Mouse (Mus musculus) lung, adult 18-20 months (tissue): ENCODE results near the gene Ccer1.
A peak's percentile ranks its signal among the peaks of the same experiment; 100 is the strongest.
"Not testable (repeated sequence)": the region's sequence is repeated elsewhere in the genome, so short reads cannot be mapped to it uniquely, and the experiment has no call there.

Source experiments
- DNase-seq, 2 experiments: peaks; one replicate each; pipeline ENCODE4 v3.0.0; 2022; ENCODE audit warnings: mixed read lengths in 2 of 2

The Ccer1 gene

GRCm38 (mm10) chr10:97692913-97693312, at the start of gene Ccer1:
Gene Ccer1 (plus strand): TSS chr10:97693059.
- DNase-seq: no peak

DNA sequence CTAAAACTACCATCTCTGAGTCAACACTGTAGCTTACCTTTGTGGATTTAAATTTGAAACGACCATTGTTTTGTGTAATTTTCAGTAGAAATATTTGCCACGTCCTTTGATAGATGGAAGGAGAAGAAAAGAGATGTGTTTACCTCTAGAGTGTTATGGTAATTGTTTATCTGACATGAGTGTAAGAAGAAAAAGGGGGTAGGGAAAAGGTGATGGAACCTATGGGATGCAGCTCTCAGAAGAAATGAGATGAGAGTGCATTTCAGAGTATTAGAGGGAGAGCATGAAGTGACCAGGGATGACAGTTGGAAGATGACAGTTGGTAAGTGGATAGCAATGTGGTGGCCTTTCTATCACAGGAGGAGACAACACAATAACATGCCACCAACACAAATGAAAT, 49.1 kb upstream of the Ccer1 start, which contains the start of gene Epyc:
Gene Epyc (plus strand): TSS at position 301 of the 400 bp plus-strand sequence.
- DNase-seq: no peak

DNA sequence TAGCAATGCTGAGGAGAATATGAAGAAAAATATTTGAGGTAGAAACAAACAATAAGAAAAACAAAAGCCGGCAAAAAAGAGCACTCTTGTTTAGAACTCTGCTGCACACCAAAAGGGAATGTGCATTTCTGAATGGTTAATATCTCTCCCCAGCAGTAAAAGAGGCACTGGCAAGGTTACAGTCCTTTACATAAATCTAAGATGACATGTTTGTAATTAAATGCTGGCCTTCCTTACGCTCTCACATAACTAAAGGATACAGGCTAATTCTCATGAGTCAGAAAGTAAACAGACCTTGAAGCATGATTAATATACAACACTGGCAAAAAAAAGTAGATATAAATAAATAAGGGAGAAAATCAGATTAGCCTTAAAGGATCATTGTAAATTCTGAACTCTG, 42.5 kb upstream of the Ccer1 start:
- DNase-seq: no peak

- no peak for DNase-seq
Measured at GRCm38 (mm10) chr10:97659489-97659888, 33.4 kb upstream of the Ccer1 start.

- no peak for DNase-seq
Measured at GRCm38 (mm10) chr10:97668656-97669055, 24.2 kb upstream of the Ccer1 start.

DNA sequence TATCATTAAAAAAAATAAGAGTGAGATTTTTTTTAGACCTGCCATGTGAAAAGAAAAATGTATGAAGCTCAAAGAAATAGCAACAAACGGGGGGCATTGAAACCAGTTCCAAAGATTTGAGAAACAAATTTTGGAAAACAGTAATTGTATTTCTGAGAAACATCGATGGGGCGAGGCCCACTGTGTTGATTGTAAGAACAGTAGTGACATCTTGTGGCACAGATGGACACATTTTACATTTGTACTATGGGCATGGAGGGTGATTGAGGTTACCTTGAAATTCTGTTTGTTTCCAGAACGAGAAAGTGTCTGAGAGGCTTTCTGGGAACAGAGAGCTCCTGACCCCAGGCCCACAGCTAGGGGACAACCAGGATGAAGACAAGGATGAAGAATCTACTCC, 22.7 kb upstream of the Ccer1 start:
- DNase-seq: no peak

DNA sequence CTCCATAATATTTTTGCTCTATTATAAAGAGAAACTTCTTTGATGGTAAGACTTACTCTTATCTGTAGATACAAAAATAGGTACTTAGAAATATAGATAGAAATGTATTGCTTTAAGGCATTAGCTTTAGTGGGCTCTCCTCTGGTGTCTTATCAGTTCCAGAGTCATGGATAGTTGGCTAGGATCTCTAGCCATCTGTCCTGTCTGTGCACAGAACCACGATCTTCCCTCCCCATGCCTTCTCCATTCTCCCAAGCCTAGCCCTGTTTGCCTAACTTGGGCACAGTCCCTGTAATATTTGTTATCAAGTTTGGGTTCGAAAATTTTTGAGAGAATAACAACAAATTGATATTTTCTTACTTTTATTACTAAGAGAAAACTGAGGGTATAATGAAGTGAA, 19.6 kb upstream of the Ccer1 start:
- DNase-seq: no peak

- DNase-seq: no peak
Measured at GRCm38 (mm10) chr10:97682981-97683380, 9.9 kb upstream of the Ccer1 start.

GRCm38 (mm10) chr10:97687198-97687597, 5.7 kb upstream of the Ccer1 start:
- DNase-seq: no peak

- DNase-seq: no peak
Measured at GRCm38 (mm10) chr10:97689425-97689824, 3.4 kb upstream of the Ccer1 start.

- DNase-seq: no peak
Measured at GRCm38 (mm10) chr10:97693398-97694135, 708 bp downstream of the Ccer1 start.

DNA sequence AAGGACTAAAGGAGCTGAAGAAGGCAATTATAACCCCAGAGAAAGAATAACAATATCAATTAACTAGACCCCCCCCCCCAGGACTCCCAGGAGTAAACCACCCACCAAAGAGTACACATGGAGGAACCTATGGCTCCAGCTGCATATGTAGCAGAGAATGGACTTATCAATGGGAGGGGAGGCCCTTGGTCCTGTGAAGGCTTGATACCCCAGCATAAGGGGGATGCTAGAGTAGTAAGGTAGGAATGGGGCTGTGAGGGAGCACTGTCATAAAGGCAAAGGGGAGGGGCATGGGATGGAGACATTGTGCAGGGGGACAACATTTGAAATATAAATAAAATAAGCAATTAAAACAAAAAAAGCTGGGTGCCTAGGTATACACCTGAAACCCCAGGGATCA, 9.5 kb downstream of the Ccer1 start:
- no peak for DNase-seq

GRCm38 (mm10) chr10:97704562-97704961, 11.7 kb downstream of the Ccer1 start:
- DNase-seq: peak in 1 of 2 experiments; percentile 10

DNA sequence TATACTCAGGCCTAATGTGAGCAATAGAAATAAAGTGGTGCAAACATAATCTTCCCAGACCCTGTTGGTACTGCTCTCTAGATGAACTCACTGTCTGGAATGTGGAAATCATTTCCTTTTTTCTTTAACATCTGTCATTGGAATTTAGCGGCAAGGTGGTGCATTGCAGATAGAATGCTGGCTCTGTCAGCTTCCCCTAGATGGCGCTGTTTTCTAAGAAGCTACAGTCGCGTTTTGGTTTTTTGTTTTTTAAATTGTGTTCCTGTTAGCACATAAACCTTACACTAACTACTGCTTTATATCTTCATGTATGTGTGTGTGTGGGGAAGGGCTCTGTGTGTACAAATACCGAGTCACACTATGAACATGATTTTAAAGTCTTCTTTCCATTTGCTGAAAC, 19.8 kb downstream of the Ccer1 start:
- peak in 1 of 2 experiments; percentile 4 for DNase-seq

DNA sequence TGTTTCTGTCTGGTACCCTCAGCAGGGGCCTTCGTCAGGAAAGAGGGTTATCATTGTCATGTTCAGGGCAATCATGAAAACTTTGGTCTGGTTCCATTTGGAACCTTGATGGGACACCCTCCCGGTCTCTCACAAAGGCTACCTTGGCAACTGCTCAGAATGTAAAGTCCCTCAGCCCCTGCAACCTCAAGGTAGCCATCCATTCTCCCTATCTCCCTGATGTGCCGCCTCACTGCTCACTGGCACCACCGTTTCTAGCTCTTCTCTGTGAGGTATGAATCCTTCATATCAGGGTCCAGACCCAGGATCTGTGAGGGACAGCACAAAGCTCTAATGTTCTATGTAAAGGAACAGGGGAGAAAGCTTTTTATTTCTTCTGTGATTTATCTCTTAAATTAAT, 21.7 kb downstream of the Ccer1 start:
- DNase-seq: no peak

- no peak for DNase-seq
Measured at GRCm38 (mm10) chr10:97715289-97715906, 22.5 kb downstream of the Ccer1 start.

DNA sequence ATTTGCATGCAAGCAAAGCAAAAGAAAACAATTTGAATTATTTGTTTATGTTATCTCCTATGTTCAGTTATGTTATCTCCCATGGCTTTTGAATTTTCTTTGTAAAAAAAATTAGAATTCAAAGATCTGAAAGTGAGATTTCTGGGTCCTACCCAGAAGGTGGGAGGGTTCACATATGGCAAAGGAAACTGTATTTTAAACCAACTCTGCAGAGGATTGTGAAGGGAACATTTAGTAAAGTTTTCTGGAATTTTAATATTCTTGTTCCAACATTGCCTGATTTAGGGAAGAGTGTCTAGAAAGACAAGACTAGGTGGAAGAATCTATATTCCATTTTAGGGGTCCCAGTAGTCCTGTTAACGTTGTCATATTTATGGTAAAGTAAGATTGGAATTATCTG, 24.4 kb downstream of the Ccer1 start:
- DNase-seq: no peak

GRCm38 (mm10) chr10:97718021-97718420, 25.2 kb downstream of the Ccer1 start:
- no peak for DNase-seq

DNA sequence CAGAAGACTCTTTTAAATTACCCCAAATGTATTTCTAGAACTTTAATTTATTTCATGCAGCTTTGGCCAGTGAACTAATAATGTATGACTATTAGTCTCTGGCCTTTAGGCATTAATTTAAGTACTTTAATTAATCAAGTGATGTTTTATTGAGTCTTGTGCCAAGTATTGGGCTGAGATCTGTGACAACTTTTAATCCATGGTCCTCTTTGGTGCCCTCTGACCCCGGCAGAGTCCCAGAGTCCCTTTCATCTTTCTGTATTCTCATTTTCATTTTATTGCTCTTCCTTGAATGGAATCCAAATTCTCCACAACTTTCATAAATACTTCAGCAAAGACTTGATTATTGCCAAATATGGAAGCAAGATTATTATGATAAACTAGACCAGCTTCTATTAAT, 27.8 kb downstream of the Ccer1 start:
- DNase-seq: no peak

GRCm38 (mm10) chr10:97722709-97723108, 29.9 kb downstream of the Ccer1 start:
- DNase-seq: no peak

DNA sequence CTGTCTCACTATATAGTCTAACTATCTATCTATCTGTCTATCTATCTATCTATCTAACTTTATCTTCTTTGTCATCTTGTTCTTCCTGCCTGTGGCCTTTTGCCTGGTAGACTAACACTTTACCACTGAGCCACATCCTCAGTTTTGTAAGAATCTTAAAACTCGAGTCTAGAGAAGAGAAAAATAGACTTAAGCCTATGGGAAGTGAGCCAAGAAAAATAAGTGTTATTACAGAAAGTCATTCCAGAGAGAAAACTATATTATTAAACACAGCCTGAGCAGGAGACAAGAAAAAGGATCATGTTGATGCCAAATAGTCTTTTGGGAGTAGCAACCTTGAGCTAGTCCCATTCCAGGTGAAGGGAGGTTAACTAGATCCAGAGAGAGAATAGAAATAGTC, 33.1 kb downstream of the Ccer1 start:
- DNase-seq: no peak

DNA sequence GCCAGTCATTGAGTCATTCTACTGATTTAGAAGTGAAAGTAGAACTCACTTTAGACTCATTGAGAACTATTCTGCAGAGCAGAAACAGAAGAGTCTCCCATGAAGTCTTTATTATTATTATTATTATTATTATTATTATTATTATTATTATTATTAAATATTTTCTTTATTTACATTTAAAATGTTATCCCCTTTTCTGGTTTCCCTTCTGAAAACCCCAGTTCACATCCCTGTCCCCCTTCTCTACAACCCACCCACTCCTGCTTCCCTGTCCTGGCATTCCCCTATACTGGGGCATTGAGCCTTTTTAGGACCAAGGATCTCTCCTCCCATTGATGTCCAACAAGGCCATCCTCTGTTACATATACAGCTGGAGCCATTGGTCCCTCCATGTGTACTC, 33.8 kb downstream of the Ccer1 start, which contains the start of gene C030005K15Rik:
Gene C030005K15Rik (minus strand): TSS at position 101 of the 400 bp plus-strand sequence.
- DNase-seq: not testable (repeated sequence)
